Mouse (Mus musculus) left cerebral cortex, postnatal 25 days (tissue): ENCODE measurements around the gene Rnf39. TPM values are rescaled to one million over a fixed set of nuclear protein-coding genes. Genes with fewer than 3 reads are reported as not detected.

Experiments used
- DNase-seq, 2 experiments: peaks; one replicate each; pipeline ENCODE4 v3.0.0; 2022; ENCODE audit warnings: low spot score in 2 of 2, mixed read lengths in 1 of 2
- intact Hi-C: fragments of 180-260 bp; cut with DNase I; formaldehyde crosslinking; loops from one replicate; pipeline ENCODE4 v1.15.1; 2025
- total RNA-seq, 2 experiments: library from RNA; stranded (reverse); gene quantifications; 2 replicates each; pipeline ENCODE4 v1.2.3; 2021

The Rnf39 gene
- total RNA-seq: 1 to 10 TPM; 5.4 to 7.4 TPM

DNA sequence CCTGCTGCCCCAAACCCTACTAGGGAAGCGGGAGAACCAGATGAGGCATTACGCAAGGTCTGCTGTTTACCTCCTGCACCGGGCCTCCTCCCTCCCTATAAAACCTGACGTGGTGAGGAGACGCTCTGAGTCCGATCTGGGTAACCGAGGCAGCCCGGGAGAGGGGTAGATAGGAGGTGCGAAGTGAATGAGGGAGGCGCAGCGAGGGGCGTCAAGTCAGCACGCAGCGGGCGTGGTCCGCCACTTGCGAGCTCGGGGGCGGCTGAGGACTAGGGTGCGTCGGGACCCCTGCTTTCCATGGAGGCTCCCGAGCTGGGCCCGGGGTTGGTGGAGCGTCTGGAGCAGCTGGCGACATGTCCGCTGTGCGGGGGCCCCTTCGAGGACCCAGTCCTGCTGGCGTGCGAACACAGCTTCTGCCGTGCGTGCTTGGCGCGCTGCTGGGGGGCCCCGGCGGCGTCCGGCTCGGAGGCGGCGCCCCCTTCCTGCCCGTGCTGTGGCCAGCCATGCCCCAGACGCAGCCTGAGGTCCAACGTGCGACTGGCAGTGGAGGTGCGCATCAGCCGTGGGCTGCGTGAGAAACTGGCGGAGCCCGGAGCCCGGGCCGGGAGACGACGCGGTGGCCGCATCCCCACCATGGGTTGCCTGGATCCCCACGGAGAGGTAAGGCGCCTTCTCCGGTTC lies at the start of gene Rnf39:
Rnf39 (plus strand) TSS at position 128 of the 681 bp plus-strand sequence.
- peak in 1 of 2 experiments; percentile 67 for DNase-seq
- intact Hi-C loops: no loop called here

DNA sequence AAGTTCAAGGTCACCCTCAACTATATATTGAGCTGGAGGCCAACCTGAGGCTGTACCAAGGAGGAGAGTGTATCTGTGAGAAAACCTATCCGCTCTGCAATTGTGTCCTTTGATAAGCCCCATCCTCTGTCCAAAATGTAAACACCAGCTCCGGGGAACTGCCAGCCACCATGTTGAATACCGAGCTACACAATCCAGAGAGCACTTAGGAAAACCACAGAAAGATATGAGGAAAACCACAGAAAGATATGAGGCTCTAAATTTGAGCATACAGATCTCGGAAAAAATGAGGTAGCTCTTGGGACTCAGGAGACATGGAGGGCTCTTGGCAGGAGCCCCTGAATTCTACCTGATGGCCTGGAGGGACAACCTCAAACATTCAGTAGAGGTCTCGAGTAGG lies 49.3 kb upstream of the Rnf39 start:
- intact Hi-C loops: loop anchor here (2.0 to 5.0 kb wide), 4 partner anchors 21 to 309 kb away; partner anchors contain the start of genes Gabbr1, Olfr90 and Olfr94
- DNase-seq: no peak

DNA sequence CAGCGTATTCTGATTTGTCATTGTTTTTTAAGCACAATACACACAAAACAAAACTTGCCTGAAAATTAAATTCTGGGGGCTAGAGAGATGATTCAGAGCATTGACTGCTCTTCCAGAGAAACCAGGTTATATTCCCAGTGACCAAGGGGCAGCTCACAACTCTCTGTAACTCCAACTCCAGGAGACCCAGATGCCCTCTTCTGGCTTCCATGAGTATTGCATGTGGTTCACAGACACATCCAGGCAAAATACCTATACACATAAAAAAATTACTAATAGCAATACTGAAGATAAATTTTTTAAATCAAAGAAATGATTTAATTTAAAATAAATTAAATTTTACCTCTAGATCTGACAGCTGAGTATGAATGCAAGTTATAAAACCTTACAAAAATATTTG lies 46.1 kb upstream of the Rnf39 start:
- DNase-seq: peak; percentile 25 to 44
- intact Hi-C loops: no loop called here

DNA sequence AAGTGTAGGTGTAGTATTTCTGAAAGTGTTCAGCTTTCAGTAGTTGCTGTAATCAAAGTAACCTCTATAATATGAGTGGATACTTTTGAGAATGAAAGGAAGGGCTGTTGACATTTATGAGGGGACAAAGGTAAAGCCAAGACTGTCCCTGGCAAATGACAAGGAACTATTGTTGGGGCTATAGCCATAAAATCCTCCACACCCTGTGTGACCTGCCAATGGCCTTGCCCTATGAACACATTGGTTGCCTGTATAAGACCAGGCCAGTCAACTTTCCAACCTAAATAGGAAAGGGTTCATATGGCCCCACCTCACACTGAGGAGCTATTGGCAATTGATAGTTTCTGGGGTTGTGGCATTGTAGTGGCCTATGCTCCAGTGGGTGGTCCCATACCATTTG lies 45.7 kb upstream of the Rnf39 start:
- DNase-seq: no peak
- intact Hi-C loops: no loop called here

DNA sequence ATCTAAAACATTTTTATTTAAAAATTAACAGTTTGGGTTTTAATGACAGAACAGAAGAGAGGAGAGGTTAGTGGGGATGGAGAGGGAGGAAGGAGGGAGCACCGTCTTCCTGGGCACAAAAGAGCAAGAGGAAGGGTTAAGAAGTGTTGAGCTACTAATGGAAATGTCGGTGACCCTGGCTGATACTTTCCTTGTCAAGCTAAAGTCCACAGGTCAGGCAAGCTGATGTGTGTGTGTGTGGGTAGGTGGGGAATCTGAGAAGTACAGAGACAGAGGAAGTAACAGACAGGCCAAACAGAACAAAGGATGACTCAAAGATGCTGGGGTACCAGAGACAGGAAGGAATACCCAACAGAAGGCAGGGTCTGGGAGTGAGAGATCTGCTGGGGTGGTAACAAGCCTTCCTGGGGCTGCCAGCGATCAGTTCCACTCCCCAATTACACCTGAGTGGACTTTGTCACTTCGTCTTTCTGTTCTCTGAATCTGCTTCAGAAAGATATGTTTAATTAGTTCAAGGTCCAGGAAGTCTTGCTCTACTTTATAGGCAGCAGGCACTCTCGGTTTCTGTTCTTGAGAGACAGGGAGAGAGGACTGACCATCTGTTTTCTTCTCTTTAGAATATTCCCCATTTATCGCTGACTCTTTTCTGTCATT lies 45.0 kb upstream of the Rnf39 start, which contains the start of gene Trim31:
Trim31 (plus strand) TSS at position 567 of the 654 bp plus-strand sequence.
- intact Hi-C loops: no loop called here
- DNase-seq: no peak

DNA sequence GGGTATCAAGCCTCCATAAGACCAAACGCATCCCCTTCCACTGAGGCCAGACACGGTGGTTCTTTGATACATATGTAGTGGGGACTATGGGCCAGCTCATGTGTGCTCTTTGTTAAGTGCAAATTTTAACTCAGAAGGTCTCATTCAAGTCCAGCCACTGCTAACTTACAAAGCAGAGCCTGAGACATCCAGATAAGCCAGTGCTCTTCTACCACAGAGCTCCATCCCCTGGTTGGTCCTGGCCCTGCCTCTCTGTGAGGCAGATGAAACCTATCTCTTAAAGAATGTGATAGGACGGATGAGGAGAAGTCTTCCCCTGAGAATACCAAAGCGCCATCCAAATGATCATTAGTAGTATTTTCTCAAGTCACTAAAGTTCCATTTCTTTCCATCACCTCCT lies 43.3 kb upstream of the Rnf39 start:
- DNase-seq: no peak
- intact Hi-C loops: no loop called here

DNA sequence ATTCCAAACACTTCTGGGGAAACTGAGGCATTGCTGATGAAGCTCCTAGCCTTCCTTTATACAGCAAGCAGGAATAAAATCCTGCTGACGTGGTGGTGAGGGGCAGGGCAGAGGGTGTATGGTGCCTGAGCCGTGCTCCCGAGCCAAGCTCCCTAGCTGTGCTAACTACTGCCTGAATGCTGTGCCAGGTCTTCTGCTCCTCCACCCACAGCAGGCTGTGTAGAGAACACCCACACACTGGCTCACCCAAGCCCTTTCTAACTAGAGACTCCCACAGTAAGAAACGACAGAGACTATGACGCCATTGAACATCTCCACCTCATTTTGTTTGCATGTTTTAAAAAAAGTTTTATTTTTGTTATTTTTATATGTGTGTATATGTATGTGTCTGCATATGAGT lies 42.7 kb upstream of the Rnf39 start:
- intact Hi-C loops: no loop called here
- DNase-seq: peak; percentile 12 to 79

DNA sequence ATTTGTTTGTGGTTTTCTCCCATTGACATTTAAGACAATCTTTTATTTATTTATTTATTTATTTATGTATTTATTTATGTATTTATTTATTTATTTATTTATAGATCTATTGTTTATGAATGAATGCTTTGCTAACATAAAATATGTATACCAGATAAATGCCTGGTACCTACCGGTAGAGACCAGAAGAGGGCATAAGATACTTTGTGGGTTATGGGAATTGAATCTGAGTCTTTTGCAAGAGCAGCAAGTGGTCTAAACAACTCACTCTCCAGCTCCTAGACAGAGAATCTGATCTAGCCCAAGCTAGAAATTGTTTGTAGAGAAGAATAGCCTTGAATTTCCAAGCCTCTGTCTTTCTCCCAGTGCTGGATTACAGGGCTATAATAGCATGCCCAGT lies 42.0 kb upstream of the Rnf39 start:
- intact Hi-C loops: no loop called here
- no peak for DNase-seq

DNA sequence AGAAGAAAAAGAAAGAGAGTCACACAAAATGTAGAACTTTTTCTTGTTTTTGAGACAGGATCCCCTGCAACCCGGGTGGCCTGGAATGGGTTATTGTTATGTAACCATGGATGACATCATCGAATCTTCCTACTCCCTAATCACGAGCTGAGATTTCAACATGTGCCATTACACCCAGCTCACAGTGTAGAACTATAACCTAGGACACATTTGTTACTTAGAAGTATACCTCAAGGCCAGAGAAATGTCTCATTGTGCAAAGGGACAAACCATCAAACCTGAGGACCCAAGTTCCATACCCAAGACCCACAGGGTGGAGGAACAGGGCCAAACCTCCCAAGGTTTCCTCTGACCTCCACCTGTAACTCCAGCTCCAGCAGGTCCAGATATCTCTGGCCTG lies 39.1 kb upstream of the Rnf39 start:
- no peak for DNase-seq
- intact Hi-C loops: no loop called here

DNA sequence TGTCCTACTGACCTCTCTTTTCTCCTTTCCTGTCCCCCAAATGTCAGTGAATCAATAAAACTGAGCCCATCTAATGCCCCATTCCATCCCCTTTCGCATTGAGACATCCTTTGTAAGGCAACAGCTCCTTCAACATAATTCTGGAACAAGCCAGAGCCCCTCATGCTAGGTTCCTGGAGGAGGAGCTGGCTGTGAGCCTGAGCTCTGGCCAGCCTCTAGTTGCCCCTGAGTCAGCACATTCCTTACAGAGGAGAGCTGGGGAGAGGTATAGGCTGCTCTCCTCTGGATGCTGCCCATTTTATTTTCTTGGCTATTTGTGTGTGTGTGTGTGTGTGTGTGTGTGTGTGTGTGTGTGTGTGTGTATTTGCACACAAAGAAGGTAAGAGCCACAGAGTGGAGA lies 34.5 kb upstream of the Rnf39 start:
- intact Hi-C loops: no loop called here
- DNase-seq: no peak

DNA sequence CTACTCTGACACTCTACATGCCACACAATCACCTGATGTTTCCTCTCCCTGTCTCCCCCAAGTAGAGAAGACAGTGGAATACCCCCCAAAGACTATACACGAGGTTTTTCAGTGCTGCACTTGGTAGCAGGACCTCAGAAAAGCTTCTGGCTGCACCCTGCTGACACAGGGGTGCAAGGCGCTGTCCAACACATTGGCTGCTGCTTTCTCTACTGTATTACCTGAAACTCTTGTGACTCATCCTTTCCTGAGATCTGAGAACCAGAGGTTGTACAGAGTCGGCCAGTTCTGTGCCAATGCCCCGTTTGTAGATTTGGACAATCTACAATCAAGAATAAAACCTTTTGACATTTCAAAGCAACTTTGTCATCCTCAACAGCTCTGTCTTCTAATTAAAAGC lies 32.9 kb upstream of the Rnf39 start:
- no peak for DNase-seq
- intact Hi-C loops: loop anchor here (5.0 kb wide), 1 partner anchor 87 kb away; no protein-coding TSS in a partner anchor

DNA sequence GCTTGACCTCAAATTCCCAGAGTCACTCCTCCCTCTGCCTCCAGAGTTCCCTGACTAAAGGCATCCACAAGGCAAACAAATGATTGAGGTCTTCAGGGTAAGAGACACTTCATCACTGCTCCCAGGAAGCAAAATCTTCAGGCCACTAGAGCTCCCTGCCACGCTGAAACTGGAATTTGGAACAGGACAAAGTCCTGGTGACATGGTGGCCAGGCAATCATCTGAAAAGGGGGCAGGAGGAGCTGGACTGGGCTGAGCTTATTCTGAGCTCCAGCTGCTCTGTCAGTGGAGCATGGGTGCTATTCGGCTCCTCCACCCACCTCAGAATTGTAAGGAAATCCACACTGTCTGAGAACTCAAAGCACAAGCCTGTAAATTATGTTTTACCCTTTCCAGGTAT lies 30.7 kb upstream of the Rnf39 start:
- no peak for DNase-seq
- intact Hi-C loops: loop anchor here (5.0 kb wide), 1 partner anchor 85 kb away; no protein-coding TSS in a partner anchor

DNA sequence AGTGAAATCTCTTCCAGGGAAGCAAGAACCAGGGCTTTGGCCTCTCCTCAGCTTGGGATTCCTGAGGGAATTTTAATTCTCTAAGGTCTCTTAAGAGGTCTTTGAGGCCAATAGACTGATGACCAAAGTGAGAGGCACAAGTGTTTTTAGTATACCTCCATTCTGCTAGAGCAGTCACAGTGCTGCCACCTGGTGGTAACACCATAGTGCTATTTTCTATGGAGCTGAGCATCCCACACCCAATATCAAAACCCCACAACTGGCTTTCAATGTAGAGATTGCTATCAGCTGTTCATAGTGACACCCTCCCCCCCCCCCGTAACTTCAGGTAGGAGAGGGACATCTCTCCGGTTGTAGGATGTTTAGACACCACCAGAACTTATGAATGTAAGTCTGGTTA lies 28.6 kb upstream of the Rnf39 start:
- intact Hi-C loops: loop anchor here (2.0 to 5.0 kb wide), 2 partner anchors 21 to 83 kb away; no protein-coding TSS in a partner anchor
- DNase-seq: peak; percentile 76 to 83

DNA sequence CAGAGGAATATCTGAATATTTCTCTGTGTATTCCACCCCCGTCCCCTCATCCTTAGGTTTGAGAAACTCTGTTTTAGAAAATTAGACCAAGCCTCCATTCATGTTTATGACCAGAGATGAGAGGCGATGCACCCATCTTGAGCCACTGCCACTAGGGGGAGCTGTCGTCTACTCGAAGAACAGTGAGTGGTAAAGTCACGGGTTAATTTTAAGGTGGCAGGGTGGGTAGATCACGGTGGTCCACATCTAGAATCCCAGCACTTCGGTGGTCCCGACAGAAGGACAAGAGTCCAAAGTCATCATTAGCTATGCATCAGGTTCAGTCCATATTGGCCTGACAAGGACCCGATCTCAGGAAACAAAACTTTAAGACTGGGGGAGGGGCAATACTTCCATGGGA lies 27.6 kb upstream of the Rnf39 start:
- intact Hi-C loops: loop anchor here (1.0 to 2.0 kb wide), 2 partner anchors 22 to 132 kb away; no protein-coding TSS in a partner anchor
- DNase-seq: peak; percentile 60 to 62

DNA sequence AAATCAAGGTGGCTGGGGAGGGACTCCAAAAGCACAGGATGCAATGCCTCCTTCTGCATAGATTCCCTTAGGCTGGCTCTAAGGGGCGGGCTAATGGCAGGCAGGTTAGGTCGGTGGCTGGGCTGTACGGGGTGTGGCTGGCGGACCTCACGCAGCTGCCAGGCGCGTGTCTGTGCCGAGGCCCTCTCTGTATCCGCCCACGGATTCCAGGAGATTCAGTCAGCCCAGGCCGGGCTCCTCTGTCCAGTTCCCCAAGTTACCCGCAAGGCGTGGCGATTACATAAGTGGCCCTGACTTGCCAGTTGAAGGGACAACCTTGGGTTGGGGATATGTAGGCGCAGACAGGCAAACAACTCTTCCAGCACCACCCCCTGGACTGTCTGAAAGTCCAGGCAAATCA lies 22.5 kb upstream of the Rnf39 start:
- DNase-seq: no peak
- intact Hi-C loops: no loop called here

DNA sequence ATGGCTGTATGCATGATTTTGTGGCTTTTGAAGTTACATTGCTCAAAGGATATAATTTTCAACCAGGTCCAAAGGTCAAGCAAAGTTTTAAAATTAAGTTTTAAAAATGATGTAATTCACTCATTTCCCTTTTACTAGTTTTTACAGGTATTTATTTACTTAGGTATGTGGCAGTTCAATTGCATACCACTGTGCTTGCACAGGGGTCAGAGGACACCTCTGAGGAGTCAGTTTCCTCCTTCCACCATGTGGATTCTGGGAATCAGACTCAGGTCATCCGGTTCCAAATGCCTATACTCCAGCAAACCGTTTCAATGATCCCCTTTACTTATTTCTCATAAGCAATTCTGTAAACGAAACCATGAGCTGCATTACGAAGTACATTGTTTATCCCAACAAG lies 20.0 kb upstream of the Rnf39 start:
- intact Hi-C loops: no loop called here

DNA sequence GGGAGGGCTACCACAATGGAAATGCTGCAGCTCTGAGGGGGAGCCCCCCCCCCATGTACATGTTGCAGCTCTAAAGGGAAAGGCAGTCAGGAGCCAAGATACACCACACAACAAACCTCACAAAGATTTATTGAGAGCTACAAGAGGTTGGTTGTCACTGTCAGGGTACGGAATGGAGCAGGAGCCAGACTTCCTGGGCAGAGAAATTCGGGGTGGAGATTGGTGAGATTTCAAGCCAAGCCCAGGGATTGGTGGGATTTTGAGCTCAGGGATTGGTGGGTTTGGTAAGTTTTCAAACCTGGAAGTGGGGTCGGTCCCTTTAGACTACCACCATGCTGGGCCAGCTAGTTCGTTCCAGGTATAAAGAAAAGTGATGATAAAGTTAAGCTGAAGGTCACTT lies 19.2 kb upstream of the Rnf39 start:
- intact Hi-C loops: no loop called here
- no peak for DNase-seq

More for the DNA sequence above, 20.0 kb upstream of the Rnf39 start:
- DNase-seq: no peak

DNA sequence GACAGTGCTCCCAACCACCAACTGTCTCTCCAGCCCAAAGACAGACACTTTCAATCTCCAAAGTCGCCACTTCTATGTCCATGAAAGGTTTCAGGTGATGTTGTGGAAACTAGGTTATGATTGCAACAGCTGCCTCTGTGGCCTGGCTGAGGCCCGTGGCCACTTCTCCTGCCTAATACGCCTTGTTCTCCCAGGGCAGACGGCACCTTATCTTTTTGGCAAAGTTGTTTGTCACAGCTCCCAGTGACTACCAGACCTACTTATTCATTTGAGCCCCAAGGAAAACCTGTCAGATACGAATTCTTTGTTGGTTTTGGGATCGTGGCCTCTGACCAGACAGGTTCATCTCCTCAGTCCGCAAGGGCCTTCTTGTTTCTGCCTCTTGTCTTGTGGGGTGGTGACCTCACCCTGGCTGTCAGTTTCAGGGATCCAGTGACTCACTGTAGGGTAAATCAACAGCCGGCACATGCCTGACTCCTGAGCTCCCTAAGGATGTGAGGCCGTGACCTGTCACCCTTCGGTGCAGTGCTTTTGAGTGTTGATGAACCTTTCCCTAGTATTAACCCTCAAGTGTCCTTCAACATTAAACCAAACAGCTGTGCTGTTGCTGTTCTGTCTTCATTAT lies 15.1 kb upstream of the Rnf39 start:
- no peak for DNase-seq
- intact Hi-C loops: no loop called here

DNA sequence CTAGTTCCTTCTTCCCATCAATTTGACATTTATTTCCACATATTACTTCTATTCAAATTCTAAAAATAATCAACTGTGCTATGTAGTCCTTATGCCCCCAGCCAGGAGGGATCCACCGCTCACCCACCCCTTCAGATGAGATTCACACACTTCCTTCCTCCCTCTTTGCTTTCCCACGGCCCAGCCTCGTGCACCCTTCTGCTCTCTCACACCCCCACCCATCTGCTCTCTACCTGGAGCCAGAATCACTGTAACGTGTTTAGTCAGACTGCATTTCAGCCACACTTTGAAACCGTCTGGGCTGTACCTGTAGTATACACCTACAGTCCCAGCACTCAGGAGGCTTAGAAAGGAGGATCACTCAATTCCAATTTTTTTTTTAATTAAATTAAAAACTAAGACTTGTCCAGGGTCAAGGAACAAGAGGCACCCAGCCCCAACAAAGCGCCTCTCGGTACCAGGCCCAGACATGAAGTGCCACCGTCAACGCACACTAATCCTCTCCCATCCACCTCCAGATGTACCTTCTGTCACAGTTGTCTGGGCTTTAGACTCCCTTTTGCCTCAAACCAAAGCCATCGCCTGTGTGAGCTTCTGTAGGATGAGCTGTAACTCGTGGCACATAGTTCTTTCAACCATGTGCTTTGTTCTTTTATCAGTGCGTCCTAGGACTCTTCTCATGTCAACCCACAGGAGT lies 13.3 kb upstream of the Rnf39 start:
- DNase-seq: peak in 1 of 2 experiments; percentile 62
- intact Hi-C loops: no loop called here

DNA sequence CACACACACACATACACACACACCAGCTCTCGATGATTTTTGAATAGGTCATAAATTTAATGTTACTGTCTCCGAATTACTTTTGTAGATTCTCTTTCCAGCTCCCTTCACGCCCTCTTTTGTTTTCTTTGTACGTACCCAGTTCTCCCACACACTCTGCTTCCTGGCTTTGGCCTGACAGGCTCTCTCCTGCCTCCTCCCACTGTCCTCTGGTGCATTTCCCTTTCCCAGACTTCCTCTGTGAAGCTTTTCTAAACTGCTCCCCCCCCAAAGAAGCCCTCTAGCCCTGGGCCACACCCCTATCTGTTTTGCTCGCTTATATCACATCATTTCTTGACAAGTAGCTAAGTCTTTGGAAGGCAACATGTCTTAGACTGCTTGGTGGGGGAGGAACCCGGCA lies 12.5 kb upstream of the Rnf39 start:
- peak in 1 of 2 experiments; percentile 27 for DNase-seq

More for the DNA sequence above, 12.5 kb upstream of the Rnf39 start:
- intact Hi-C loops: no loop called here
